Mouse (Mus musculus): ENCODE data around the gene Ttc21b.

- TF ChIP-seq CTCF (IDR thresholded peaks at IDR 0.05; ENCODE audit: extremely low read depth, insufficient read length, insufficient replicate concordance, low read depth, low read length) (no peak), POLR2A (IDR thresholded peaks at IDR 0.05; ENCODE audit: low read depth, low read length) (no peak)
Observed at GRCm38 (mm10) chr2:66272551-66272950, 16.1 kb upstream of the Ttc21b start.
